Mouse (Mus musculus): ENCODE measurements around the gene Fpgs.

The Fpgs gene

GRCm38 (mm10) chr2:32724149-32724548 is 20.2 kb upstream of the Fpgs start:
- DNase-seq = no peak

GRCm38 (mm10) chr2:32722581-32722980 is 18.6 kb upstream of the Fpgs start:
- no peak for DNase-seq

GRCm38 (mm10) chr2:32722046-32722445 is 18.1 kb upstream of the Fpgs start:
- peak; percentile 52 for DNase-seq

GRCm38 (mm10) chr2:32720681-32721229 is 16.8 kb upstream of the Fpgs start, which contains the start of gene Sh2d3c:
Sh2d3c (plus strand) TSS chr2:32721055.
- peak; percentile 78 for DNase-seq

GRCm38 (mm10) chr2:32720053-32720452 is 16.1 kb upstream of the Fpgs start:
- no peak for DNase-seq

GRCm38 (mm10) chr2:32718761-32719160 is 14.8 kb upstream of the Fpgs start:
- DNase-seq = no peak

- peak; percentile 35 for DNase-seq
These were observed 11.1 kb upstream of the Fpgs start for GRCm38 (mm10) chr2:32714987-32715425.

- no peak for DNase-seq
These were observed 10.4 kb upstream of the Fpgs start for GRCm38 (mm10) chr2:32714117-32714986.

GRCm38 (mm10) chr2:32712934-32713817 is 9.2 kb upstream of the Fpgs start, which contains the start of gene Cdk9:
Cdk9 (minus strand) TSS chr2:32713076.
- peak; percentile 95 for DNase-seq

- DNase-seq = peak; percentile 97
These were observed 8.6 kb upstream of the Fpgs start for GRCm38 (mm10) chr2:32712586-32712933.

- peak; percentile 70 for DNase-seq
These were observed 8.2 kb upstream of the Fpgs start for GRCm38 (mm10) chr2:32712108-32712551.

- no peak for DNase-seq
These were observed 7.5 kb upstream of the Fpgs start for GRCm38 (mm10) chr2:32711301-32712056.

GRCm38 (mm10) chr2:32710425-32710824 is 6.5 kb upstream of the Fpgs start:
- no peak for DNase-seq

GRCm38 (mm10) chr2:32709521-32710137 is 5.7 kb upstream of the Fpgs start:
- no peak for DNase-seq

GRCm38 (mm10) chr2:32708643-32709042 is 4.7 kb upstream of the Fpgs start:
- DNase-seq = peak; percentile 72

- DNase-seq = no peak
These were observed 3.0 kb upstream of the Fpgs start for GRCm38 (mm10) chr2:32706971-32707370.

GRCm38 (mm10) chr2:32705018-32705417 is 1.1 kb upstream of the Fpgs start:
- no peak for DNase-seq

- DNase-seq = no peak
These were observed 899 bp downstream of the Fpgs start for GRCm38 (mm10) chr2:32703046-32703445.

GRCm38 (mm10) chr2:32700966-32701743 is 2.8 kb downstream of the Fpgs start:
- DNase-seq = no peak

GRCm38 (mm10) chr2:32699680-32700079 is 4.3 kb downstream of the Fpgs start:
- no peak for DNase-seq

- no peak for DNase-seq
These were observed 9.3 kb downstream of the Fpgs start for GRCm38 (mm10) chr2:32694691-32695090.

Measured in thymus, postnatal 25 days (tissue).